Mouse (Mus musculus) midbrain, embryonic 13.5 days (tissue): ENCODE data around the gene Exosc9. TPM values are rescaled to one million over a fixed set of nuclear protein-coding genes. Genes with fewer than 3 reads are reported as not detected.

Experiments used
- polyA plus RNA-seq: library from polyadenylated mRNA; unstranded; fragments of >200 nt; fragmentation: Nextera tagmentation; extraction: Ambion mirVana; gene quantifications from 2 replicates; pipeline ENCODE4 v1.2.1, GENCODE M21; 2015

Exosc9 gene
- polyA plus RNA-seq, 1 experiment from 2014 or later: 93.0 TPM

Other genes with a start within 250 kb of the Exosc9 start
- 49.5 and 57.5 TPM in 2 replicates for gene Anxa5, start 76.7 kb upstream of the Exosc9 start, polyA plus RNA-seq
- gene 1810062G17Rik, start 76.7 kb upstream of the Exosc9 start, polyA plus RNA-seq: 0.71 TPM in 1 of 2 replicates, not detected in the other
- gene Gm11549, start 30.8 kb upstream of the Exosc9 start, polyA plus RNA-seq: 0.52 and 0.71 TPM in 2 replicates
- gene Ccna2, start 19.5 kb downstream of the Exosc9 start, polyA plus RNA-seq: 84.2 and 84.5 TPM in 2 replicates
- gene Bbs7, start 60.9 kb downstream of the Exosc9 start, polyA plus RNA-seq: 22.1 and 22.3 TPM in 2 replicates
- gene Trpc3, start 137.6 kb downstream of the Exosc9 start, polyA plus RNA-seq: 4.4 and 5.4 TPM in 2 replicates